Mouse (Mus musculus): ENCODE measurements around the gene Lrrc2. TPM values are rescaled to one million over a fixed set of nuclear protein-coding genes. Genes with fewer than 3 reads are reported as not detected.

Lrrc2 gene
- polyA plus RNA-seq, 1 experiment, result 0.02 TPM

DNA sequence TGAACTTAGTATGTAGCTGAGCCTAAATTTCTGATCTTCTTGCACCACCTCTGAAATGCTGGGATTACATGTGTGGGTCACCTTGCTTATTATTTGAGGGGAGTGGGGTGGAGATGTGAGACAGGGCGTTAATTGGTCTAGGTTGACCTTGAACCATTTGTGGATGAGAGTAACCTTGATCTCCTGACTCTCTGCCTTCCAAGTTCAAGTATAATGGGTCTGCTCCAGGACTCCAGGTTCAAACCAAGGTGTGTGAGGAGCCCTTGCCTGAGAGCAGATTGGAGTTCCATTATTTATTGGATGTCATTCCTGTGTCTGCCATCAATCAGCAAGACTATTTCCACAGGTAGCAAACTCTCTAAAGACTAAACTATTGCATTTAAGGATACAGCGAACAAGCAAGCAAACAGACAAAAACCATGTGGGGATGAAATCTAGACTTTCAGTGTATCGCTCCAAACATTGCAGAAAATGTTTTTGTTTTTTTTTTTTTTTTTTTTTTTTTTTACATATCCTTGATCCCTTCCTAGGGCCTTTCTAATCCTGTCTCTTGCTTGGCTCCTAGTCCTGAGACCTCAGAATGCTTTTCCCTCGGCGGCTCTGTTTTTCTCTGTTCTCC, 1.7 kb downstream of the Lrrc2 start:
- no peaks in the 10 kb centered on the region for H3K27me3 ChIP-seq (ENCODE audit: control insufficient read depth, insufficient read depth, low read length)
- no peaks in the 10 kb centered on the region for H3K4me1 ChIP-seq (ENCODE audit: control insufficient read depth, insufficient read depth, insufficient read length)
- no peak for DNase-seq (ENCODE audit: low read depth in 1 of 2, low spot score in 2 of 2)
- 55% methylated on average over 5 of the region's 5 CpGs for WGBS
- no peaks in the 10 kb centered on the region for H3K36me3 ChIP-seq (ENCODE audit: control insufficient read depth, insufficient read depth, low read length)
- no peak overlapping the region for H3K27ac ChIP-seq (ENCODE audit: insufficient read depth, low read length)
- no peak overlapping the region for H3K4me3 ChIP-seq (ENCODE audit: extremely low read depth, insufficient read depth, insufficient read length)
- TF ChIP-seq CTCF (IDR thresholded peaks at IDR 0.05; ENCODE audit: extremely low read depth, insufficient read depth, insufficient read length, insufficient replicate concordance) (no peak), POLR2A (IDR thresholded peaks at IDR 0.05; ENCODE audit: low read depth, low read length) (no peak)

DNA sequence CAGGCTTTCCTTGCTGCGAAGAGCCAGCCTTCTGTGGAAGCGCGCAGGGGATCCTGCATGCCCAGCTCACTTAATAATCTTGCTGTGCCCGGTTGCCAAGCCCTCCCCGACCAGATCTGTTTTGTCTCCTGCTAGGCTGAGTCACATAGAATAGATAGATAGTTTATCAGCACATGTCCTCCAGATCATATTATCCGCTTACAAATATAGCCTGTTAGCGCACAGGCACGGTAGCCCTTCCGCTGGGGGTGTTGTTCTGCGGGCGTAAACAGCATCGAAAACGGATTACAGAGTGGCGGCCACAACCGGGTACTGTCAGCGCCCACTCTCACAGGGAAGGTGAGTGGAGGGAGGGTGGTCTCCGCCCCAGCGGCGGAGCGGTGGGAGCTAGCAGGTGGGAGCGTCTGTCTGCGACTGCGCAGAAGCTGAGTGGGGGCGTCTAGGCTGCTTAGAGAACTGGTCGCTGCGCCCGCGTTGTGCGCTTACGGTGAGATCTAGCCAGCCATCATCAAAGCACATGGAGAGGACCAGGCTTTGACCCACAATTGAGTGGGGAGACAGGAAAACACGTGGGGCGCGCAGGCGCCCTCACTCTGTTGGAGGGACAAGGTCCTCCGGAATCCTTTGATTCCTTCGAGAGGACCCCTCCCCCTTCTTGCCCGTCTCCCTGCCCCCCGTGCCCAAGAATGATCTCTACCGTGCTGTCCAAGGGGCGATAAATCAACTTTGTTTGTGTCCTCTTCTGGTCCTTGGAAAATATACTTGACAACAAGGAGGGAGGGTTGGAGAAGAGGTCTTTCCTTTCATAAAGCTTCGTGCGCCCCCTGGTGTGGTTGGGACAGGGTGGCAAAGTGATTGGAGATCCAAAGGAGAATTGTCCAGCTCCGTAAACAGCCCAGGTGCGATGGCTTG, 2.5 kb downstream of the Lrrc2 start:
- WGBS, result 6% methylated on average over 44 of the region's 44 CpGs
- Histone ChIP-seq H3K27ac (ENCODE audit: insufficient read depth, low read length) (no peak overlapping the region), H3K4me1 (ENCODE audit: control insufficient read depth, insufficient read depth, insufficient read length) (no peaks in the 10 kb centered on the region), H3K27me3 (ENCODE audit: control insufficient read depth, insufficient read depth, low read length) (no peaks in the 10 kb centered on the region), H3K4me3 (ENCODE audit: extremely low read depth, insufficient read depth, insufficient read length) (peak overlapping the region; percentile 46; the same call in 1 of the 2 replicates), H3K36me3 (ENCODE audit: control insufficient read depth, insufficient read depth, low read length) (no peaks in the 10 kb centered on the region)
- TF ChIP-seq POLR2A (IDR thresholded peaks at IDR 0.05; ENCODE audit: low read depth, low read length) (no peak), CTCF (IDR thresholded peaks at IDR 0.05; ENCODE audit: extremely low read depth, insufficient read depth, insufficient read length, insufficient replicate concordance) (no peak)
- peak in 1 of 2 experiments; percentile 17 for DNase-seq (ENCODE audit: low read depth in 1 of 2, low spot score in 2 of 2)

DNA sequence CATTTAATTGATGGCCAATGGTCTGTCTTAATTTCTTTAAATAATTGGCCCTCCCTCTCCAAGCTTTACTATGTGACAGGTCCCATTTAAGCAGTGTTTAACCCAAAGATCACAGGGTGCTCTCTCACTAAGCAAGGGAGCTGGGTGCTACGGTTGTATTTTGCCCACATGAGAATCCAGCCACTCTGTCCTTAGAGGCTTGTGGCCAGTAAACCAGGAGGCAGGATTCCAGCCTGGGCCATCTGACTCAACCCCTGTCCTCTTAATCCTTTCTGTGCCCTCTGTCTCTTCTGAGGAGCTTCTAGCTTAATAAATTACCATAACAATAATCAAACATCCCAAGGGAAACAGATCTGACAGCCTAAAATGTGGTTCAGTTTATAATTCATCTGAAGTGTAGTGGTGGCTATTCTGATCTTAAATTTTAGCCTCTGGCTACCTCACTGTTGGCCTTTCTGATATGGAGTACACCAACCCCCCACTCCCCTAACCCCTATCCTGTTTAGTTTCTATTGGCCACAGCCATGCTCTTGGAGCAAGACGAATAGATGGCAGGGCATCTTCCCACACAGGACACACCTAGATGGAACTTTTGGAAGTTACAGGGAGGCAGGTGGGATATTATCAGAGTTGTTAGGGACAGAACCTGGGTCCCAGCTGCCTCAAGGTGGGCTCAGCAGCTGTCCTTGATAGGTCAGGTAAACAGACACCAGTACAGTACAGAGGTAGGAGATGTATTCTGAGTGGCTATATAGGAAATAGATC, 3.5 kb downstream of the Lrrc2 start:
- Histone ChIP-seq H3K4me1 (ENCODE audit: control insufficient read depth, insufficient read depth, insufficient read length) (no peaks in the 10 kb centered on the region), H3K27me3 (ENCODE audit: control insufficient read depth, insufficient read depth, low read length) (no peaks in the 10 kb centered on the region), H3K27ac (ENCODE audit: insufficient read depth, low read length) (no peak overlapping the region), H3K4me3 (ENCODE audit: extremely low read depth, insufficient read depth, insufficient read length) (no peak overlapping the region), H3K36me3 (ENCODE audit: control insufficient read depth, insufficient read depth, low read length) (no peaks in the 10 kb centered on the region)
- no peak for TF ChIP-seq POLR2A (IDR thresholded peaks at IDR 0.05; ENCODE audit: low read depth, low read length)
- TF ChIP-seq CTCF (IDR thresholded peaks at IDR 0.05; ENCODE audit: extremely low read depth, insufficient read depth, insufficient read length, insufficient replicate concordance), result no peak
- DNase-seq (ENCODE audit: low read depth in 1 of 2, low spot score in 2 of 2), result no peak
- 53% methylated on average over 2 of the region's 2 CpGs for WGBS

DNA sequence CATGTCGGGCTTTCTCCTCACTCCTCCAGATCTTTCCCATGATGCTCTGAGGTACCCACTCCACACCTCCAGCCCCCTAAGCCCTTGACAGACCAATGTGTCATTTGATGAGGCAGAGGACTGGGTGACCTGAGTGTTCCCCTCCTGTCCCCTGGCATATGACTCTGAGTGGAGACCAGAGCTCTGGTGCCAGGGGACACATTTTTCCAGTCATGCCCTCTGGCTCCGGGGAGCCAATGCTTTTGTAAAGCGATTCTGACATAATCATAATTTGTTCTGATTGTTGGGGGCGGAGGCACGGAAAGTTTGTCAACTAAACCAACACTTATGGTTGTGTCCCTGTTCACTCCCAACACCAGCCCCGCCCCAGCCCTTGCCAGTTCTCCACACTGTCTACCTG, 4.6 kb downstream of the Lrrc2 start:
- H3K4me1 ChIP-seq (ENCODE audit: control insufficient read depth, insufficient read depth, insufficient read length), result no peaks in the 10 kb centered on the region
- no peaks in the 10 kb centered on the region for H3K27me3 ChIP-seq (ENCODE audit: control insufficient read depth, insufficient read depth, low read length)
- WGBS, result 81% methylated on average over 6 of the region's 6 CpGs
- TF ChIP-seq POLR2A (IDR thresholded peaks at IDR 0.05; ENCODE audit: low read depth, low read length), result no peak
- TF ChIP-seq CTCF (IDR thresholded peaks at IDR 0.05; ENCODE audit: extremely low read depth, insufficient read depth, insufficient read length, insufficient replicate concordance), result no peak
- H3K27ac ChIP-seq (ENCODE audit: insufficient read depth, low read length), result no peak overlapping the region
- no peak overlapping the region for H3K4me3 ChIP-seq (ENCODE audit: extremely low read depth, insufficient read depth, insufficient read length)
- DNase-seq (ENCODE audit: low read depth in 1 of 2, low spot score in 2 of 2), result no peak
- H3K36me3 ChIP-seq (ENCODE audit: control insufficient read depth, insufficient read depth, low read length), result no peaks in the 10 kb centered on the region

DNA sequence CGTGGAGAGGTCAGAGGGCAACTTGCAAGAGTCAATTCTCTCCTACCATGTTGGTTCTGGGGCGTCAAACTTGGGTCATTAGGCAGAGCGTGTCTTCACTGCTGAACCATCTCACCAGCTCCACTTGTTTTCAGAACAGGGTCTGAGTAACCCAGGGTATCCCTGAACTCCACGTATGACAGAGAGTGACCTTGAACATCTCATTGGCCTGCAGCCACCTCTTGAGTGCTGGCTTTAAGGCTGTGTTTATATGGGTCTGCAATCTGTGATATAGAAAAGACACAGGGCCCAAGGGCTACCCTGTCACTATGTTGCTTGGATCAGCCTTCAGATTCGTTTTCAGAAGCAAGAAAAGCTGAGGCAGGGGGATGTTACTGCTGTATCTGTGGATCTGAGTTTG, 8.3 kb downstream of the Lrrc2 start:
- no peak overlapping the region for H3K27ac ChIP-seq (ENCODE audit: insufficient read depth, low read length)
- no peaks in the 10 kb centered on the region for H3K4me1 ChIP-seq (ENCODE audit: control insufficient read depth, insufficient read depth, insufficient read length)
- no peak for DNase-seq (ENCODE audit: low read depth in 1 of 2, low spot score in 2 of 2)
- TF ChIP-seq POLR2A (IDR thresholded peaks at IDR 0.05; ENCODE audit: low read depth, low read length), result no peak
- no peak for TF ChIP-seq CTCF (IDR thresholded peaks at IDR 0.05; ENCODE audit: extremely low read depth, insufficient read depth, insufficient read length, insufficient replicate concordance)
- no peaks in the 10 kb centered on the region for H3K36me3 ChIP-seq (ENCODE audit: control insufficient read depth, insufficient read depth, low read length)
- H3K4me3 ChIP-seq (ENCODE audit: extremely low read depth, insufficient read depth, insufficient read length), result no peak overlapping the region
- WGBS, result 82% methylated on average over 5 of the region's 5 CpGs
- no peaks in the 10 kb centered on the region for H3K27me3 ChIP-seq (ENCODE audit: control insufficient read depth, insufficient read depth, low read length)

DNA sequence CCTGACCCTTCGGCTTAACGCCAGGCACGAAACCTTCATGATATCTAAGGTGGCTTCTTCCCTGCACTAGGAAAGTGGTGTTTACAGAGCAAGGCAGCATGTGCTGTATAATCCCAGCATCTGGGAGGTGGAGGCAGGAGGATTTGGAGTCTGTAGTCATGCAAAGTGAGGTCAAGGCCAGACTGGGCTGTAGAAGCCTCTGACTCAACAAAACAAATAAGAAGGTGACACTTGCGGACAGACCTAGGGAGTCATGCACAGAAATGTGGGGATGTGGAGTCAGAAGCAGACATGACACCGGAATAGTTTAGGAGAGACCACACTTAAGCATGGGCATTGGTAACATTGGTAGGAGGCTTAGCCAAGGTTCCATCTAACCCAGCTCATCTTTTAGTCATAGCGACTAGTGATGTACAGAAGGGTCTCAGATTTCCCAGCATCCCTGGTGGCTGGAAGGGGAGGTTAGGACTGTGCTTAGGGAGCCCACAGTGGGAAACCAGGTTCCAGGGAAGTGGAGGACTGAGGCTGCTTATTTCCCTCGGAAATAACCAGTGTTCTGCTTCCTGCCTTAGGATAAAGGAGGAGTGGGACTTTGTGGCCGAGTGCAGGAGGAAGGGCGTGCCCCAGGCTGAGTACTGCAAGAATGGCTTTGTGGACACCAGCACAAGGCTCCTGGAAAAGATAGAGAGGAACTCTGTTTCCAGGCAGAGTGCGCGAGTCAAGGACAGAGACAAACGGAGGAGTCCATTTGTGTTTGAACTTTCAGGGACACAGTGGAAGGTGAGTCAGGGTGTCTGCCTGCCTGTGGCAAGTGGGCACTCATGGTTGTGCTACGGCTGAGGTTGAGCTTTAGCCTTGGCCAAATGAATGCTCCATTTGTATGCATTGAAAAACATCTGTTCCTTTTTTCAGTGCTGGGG, 9.1 kb downstream of the Lrrc2 start:
- H3K4me1 ChIP-seq (ENCODE audit: control insufficient read depth, insufficient read depth, insufficient read length), result no peaks in the 10 kb centered on the region
- 87% methylated on average over 13 of the region's 13 CpGs for WGBS
- DNase-seq (ENCODE audit: low read depth in 1 of 2, low spot score in 2 of 2), result no peak
- no peaks in the 10 kb centered on the region for H3K27me3 ChIP-seq (ENCODE audit: control insufficient read depth, insufficient read depth, low read length)
- H3K36me3 ChIP-seq (ENCODE audit: control insufficient read depth, insufficient read depth, low read length), result no peaks in the 10 kb centered on the region
- TF ChIP-seq CTCF (IDR thresholded peaks at IDR 0.05; ENCODE audit: extremely low read depth, insufficient read depth, insufficient read length, insufficient replicate concordance) (no peak), POLR2A (IDR thresholded peaks at IDR 0.05; ENCODE audit: low read depth, low read length) (no peak)
- H3K27ac ChIP-seq (ENCODE audit: insufficient read depth, low read length), result no peak overlapping the region
- no peak overlapping the region for H3K4me3 ChIP-seq (ENCODE audit: extremely low read depth, insufficient read depth, insufficient read length)
